Mouse (Mus musculus): ENCODE results near the gene Use1. TPM values are rescaled to one million over a fixed set of nuclear protein-coding genes. Genes with fewer than 3 reads are reported as not detected.

Use1 gene
- polyA plus RNA-seq, 3 experiments from 2014 or later, result 185 to 341 (median 339) TPM

DNA sequence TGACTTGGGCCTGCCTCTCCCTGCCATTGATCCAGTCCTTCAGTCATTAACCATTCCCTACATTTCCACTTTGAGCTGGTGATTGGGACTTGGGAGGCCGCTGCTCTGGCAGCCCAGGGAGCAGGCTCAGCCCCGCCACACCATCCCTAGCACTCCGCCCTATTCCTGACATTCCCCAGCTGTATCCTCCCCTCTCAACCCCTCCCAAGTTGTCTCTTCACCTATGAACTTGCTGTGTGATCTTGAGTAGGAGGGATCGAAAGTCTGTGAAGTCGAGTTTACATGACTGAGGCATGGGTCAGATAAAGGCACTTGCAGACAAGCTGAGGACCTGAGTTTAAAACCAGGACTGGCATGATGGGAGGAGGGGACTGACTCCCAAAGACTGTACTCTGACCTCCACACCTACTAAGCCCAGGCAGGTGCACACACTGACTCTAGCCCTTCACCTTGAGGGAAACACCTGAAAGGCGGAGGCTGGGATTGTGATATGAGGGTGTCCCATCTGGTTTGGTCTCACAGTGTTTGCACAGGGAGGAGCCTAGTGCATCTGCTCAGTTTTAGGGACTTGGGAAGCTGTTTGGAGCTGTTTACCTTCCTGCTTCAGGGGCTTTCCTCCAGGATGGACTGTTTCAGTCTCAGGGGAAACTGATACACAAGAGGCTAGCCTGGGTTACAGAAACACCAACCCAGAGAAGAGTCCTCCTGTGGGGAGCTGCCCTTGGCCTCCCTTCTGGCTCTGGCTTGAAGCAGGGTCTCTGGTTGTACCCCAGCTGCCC, 36.6 kb downstream of the Use1 start:
- no peak for ATAC-seq

GRCm38 (mm10) chr8:71404011-71404410, 37.4 kb downstream of the Use1 start:
- ATAC-seq, result no peak

DNA sequence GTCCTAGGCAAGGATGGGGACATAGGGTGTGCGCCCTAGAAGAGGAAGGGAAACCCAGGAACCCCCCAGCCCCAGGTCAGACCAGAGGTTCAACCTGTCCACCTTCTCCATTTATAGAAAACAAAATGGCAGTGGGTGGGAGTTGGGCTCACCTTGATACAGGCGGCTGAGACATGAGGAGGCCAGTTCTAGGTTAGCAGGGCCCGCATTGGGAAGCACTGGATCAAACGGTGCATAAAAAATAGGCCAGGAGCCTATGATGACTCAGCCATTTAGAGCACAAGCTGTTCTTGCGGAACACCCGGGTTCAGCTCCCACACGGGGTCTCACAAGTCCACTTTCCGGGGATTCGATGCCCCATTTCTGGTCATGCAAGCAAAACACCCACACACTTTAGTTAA, 38.3 kb downstream of the Use1 start:
- no peak for ATAC-seq

DNA sequence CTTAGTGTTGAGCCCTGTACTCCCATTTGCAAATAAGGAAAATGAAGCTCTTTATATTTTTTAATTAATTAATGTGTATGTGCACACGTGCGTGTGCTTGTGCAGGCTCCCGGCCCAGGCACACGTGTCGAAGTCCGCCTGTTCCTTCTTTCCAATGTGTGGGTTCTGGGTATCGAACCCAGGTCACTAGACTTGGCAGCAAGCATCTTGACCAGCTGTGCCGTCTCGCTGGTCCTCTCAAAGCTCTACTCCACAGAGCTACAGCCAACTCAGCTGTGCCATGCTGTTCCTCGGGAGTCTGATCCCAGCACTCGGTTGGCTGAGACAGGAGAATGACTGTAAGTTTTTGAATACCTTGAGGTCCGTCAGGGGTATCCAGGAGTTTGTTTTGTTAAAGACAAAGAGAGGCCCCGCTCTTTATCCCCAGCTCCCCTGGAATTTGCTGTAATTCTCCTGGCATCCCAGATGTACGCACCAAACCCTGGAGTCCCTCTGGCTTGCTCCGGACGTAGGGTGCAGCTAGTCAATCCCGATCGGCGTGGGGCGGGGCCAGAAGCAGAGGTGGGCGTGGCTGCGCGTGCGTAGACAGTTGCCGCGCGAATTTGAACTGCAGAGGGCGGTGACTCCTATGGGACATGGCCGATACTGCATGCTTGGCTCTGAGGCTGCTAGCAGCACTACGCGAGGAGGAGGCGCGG, 38.9 kb downstream of the Use1 start, which contains the start of gene Ankle1:
Gene Ankle1 (plus strand): TSS at position 610 of the 698 bp plus-strand sequence.
- peak; percentile 96 for ATAC-seq

DNA sequence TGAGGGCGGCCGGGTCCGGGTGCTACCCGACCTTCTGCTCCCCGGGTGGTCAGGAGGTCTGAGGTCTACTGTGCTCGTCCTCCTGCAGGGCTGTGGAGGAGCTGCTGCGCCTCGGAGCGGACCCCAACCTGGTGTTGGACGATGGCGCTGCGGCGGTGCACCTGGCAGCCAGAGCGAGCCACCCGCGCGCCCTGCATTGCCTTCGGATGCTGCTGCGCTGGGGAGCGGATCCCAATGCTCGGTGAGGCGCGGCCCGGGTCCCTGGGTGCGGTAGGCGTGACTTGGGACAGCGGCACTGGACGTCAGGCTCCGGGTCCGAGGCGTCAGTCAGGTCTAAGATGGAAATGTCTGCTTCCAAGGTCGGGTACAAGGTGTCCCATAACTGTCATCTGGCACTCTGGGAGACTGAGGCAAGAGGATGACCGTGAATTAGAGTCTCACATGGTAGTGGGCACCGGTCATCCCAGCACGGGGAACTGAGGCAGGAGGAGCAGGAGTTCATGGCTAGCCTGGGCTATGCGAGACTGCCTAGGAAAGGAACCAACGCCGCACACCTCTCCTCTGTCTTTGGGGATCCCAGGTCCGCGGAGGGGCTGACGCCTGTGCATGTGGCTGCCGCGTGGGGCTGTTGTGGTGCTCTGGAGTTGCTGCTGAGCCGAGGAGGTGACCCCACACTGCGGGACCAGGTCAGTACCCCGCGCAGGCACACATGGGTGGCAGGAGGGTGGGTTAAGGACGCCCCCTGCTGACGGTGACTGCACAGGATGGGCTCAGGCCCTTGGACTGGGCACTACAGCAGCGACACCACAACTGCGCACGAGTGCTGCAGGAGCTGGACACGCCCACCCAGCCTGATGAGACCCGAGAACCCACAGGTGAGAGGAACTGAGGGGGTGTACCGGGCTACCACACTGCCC, 39.7 kb downstream of the Use1 start:
- ATAC-seq, result peak; percentile 27

GRCm38 (mm10) chr8:71407441-71407840, 40.8 kb downstream of the Use1 start:
- ATAC-seq, result no peak

DNA sequence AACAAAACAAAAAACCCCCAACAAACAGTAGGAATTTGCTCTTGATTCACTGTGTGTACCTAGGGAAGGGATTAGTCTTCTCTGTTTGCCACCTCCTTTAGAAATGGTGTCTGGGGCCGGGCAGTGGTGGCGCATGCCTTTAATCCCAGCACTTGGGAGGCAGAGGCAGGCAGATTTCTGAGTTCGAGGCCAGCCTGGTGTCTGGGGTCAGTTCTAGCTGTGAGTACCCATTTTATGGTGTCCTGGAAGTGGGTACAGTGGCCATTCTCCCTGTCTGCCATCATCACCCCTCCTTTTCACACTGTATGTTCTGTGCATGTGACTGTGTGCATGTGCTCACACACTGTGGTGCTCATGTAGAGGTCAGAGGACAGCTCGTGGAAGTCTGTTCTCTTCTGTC, 41.6 kb downstream of the Use1 start:
- ATAC-seq, result no peak

- peak; percentile 48 for ATAC-seq
Measured at GRCm38 (mm10) chr8:71411535-71412273, 45.1 kb downstream of the Use1 start.

Other genes with a start within 250 kb of the Use1 start
- 10 to 100 TPM; 18.3 to 20.4 (median 19.4) TPM for gene Myo9b, start 94.1 kb upstream of the Use1 start, polyA plus RNA-seq (2017; shearing (Covaris generic))
- 10 to 100 TPM; 26.5 to 53.0 (median 32.5) TPM for gene Haus8, start 93.9 kb upstream of the Use1 start, polyA plus RNA-seq (2017; shearing (Covaris generic))
- 1 to 10 TPM; 3.3 to 4.7 (median 4.5) TPM for gene Ocel1, start 4.5 kb downstream of the Use1 start, polyA plus RNA-seq (2017; shearing (Covaris generic))
- gene Nr2f6, start 15.1 kb downstream of the Use1 start, polyA plus RNA-seq (2017; shearing (Covaris generic)), result 1 to 10 TPM in 2 of 3 experiments, under 1 TPM in 1; 0.93 to 2.4 (median 1.1) TPM
- under 1 TPM in 2 of 3 experiments, not detected in 1; 0.13 to 0.21 TPM for gene Ushbp1, start 29.0 kb downstream of the Use1 start, polyA plus RNA-seq (2017; shearing (Covaris generic))
- gene Babam1, start 30.0 kb downstream of the Use1 start, polyA plus RNA-seq (2017; shearing (Covaris generic)), result 10 to 100 TPM; 52.0 to 70.5 (median 54.7) TPM
- 1 to 10 TPM in 2 of 3 experiments, under 1 TPM in 1; 0.62 to 4.9 (median 1.2) TPM for gene Ankle1, start 39.2 kb downstream of the Use1 start, polyA plus RNA-seq (2017; shearing (Covaris generic))
- 10 to 100 TPM; 21.0 to 24.0 (median 23.1) TPM for gene Abhd8, start 96.8 kb downstream of the Use1 start, polyA plus RNA-seq (2017; shearing (Covaris generic))
- 10 to 100 TPM; 68.3 to 83.2 (median 80.6) TPM for gene Mrpl34, start 98.1 kb downstream of the Use1 start, polyA plus RNA-seq (2017; shearing (Covaris generic))
- gene Dda1, start 102.4 kb downstream of the Use1 start, polyA plus RNA-seq (2017; shearing (Covaris generic)), result 10 to 100 TPM; 24.3 to 40.4 (median 25.5) TPM
- gene Ano8, start 119.1 kb downstream of the Use1 start, polyA plus RNA-seq (2017; shearing (Covaris generic)), result under 1 TPM in 2 of 3 experiments, not detected in 1; 0.11 to 0.31 TPM
- gene Gtpbp3, start 121.3 kb downstream of the Use1 start, polyA plus RNA-seq (2017; shearing (Covaris generic)), result 1 to 10 TPM; 2.6 to 6.5 (median 3.4) TPM
- not detected for gene Plvap, start 144.9 kb downstream of the Use1 start, polyA plus RNA-seq (2017; shearing (Covaris generic))
- gene Ccdc194, start 158.9 kb downstream of the Use1 start, polyA plus RNA-seq (2017; shearing (Covaris generic)), result not detected
- 10 to 100 TPM; 52.2 to 66.6 (median 61.8) TPM for gene Bst2, start 170.6 kb downstream of the Use1 start, polyA plus RNA-seq (2017; shearing (Covaris generic))
- gene Mvb12a, start 176.1 kb downstream of the Use1 start, polyA plus RNA-seq (2017; shearing (Covaris generic)), result 10 to 100 TPM; 38.1 to 75.7 (median 43.5) TPM
- 1 to 10 TPM in 1 of 3 experiments, under 1 TPM in 1, not detected in 1; 0.97 to 2.1 TPM for gene Tmem221, start 192.0 kb downstream of the Use1 start, polyA plus RNA-seq (2017; shearing (Covaris generic))
- under 1 TPM in 1 of 3 experiments, not detected in 2; 0.13 TPM for gene Nxnl1, start 199.8 kb downstream of the Use1 start, polyA plus RNA-seq (2017; shearing (Covaris generic))
- gene Slc27a1, start 202.0 kb downstream of the Use1 start, polyA plus RNA-seq (2017; shearing (Covaris generic)), result 1 to 10 TPM; 4.5 to 8.6 (median 5.8) TPM
- gene Pgls, start 225.3 kb downstream of the Use1 start, polyA plus RNA-seq (2017; shearing (Covaris generic)), result 10 to 100 TPM; 52.1 to 61.7 (median 60.1) TPM
- 1 to 10 TPM; 1.5 to 2.0 (median 1.7) TPM for gene Fam129c, start 230.8 kb downstream of the Use1 start, polyA plus RNA-seq (2017; shearing (Covaris generic))
- gene Colgalt1, start 244.2 kb downstream of the Use1 start, polyA plus RNA-seq (2017; shearing (Covaris generic)), result 10 to 100 TPM in 2 of 3 experiments, 1 to 10 TPM in 1; 8.7 to 14.8 (median 13.6) TPM

All from inflammation-experienced regulatory T-cells, adult 6 months (primary cell).